Mouse (Mus musculus) c-Kit-positive CD71-negative TER-119-negative erythroid progenitor cells, embryonic 14.5 days (primary cell): ENCODE data around the gene Snap23.

Source experiments
- DNase-seq: peaks from one replicate; pipeline ENCODE4 v3.0.0-alpha.2; 2013; ENCODE audit warnings: low read depth

Snap23 gene

GRCm38 (mm10) chr2:120589759-120590158, 22.3 kb downstream of the Snap23 start:
- no peak for DNase-seq

GRCm38 (mm10) chr2:120592227-120592626, 24.8 kb downstream of the Snap23 start:
- no peak for DNase-seq

- DNase-seq = no peak
Measured at GRCm38 (mm10) chr2:120597734-120598133, 30.3 kb downstream of the Snap23 start.

- no peak for DNase-seq
Measured at GRCm38 (mm10) chr2:120599506-120599905, 32.0 kb downstream of the Snap23 start.

GRCm38 (mm10) chr2:120606021-120606690, 38.7 kb downstream of the Snap23 start:
- no peak for DNase-seq

GRCm38 (mm10) chr2:120608830-120609723, 41.6 kb downstream of the Snap23 start, which contains the start of the genes Haus2 and Lrrc57:
Haus2 (plus strand) TSS chr2:120609383.
Lrrc57 (minus strand) TSS chr2:120609520.
- peak; percentile 85 for DNase-seq

GRCm38 (mm10) chr2:120616279-120617163, 49.0 kb downstream of the Snap23 start:
- DNase-seq = no peak

GRCm38 (mm10) chr2:120619538-120619937, 52.1 kb downstream of the Snap23 start:
- no peak for DNase-seq

- DNase-seq = no peak
Measured at GRCm38 (mm10) chr2:120622920-120623319, 55.4 kb downstream of the Snap23 start.

GRCm38 (mm10) chr2:120628076-120628865, 60.8 kb downstream of the Snap23 start:
- no peak for DNase-seq

GRCm38 (mm10) chr2:120628886-120629735, 61.6 kb downstream of the Snap23 start, which contains the start of gene Stard9:
Stard9 (plus strand) TSS chr2:120629121.
- DNase-seq = peak; percentile 96

- DNase-seq = no peak
Measured at GRCm38 (mm10) chr2:120630246-120630645, 62.8 kb downstream of the Snap23 start.

GRCm38 (mm10) chr2:120630655-120631054, 63.2 kb downstream of the Snap23 start:
- DNase-seq = no peak

- DNase-seq = no peak
Measured at GRCm38 (mm10) chr2:120631521-120631920, 64.0 kb downstream of the Snap23 start.

GRCm38 (mm10) chr2:120631957-120632356, 64.5 kb downstream of the Snap23 start:
- DNase-seq = peak; percentile 38

GRCm38 (mm10) chr2:120640835-120641234, 73.4 kb downstream of the Snap23 start:
- no peak for DNase-seq

GRCm38 (mm10) chr2:120643836-120644235, 76.4 kb downstream of the Snap23 start:
- DNase-seq = no peak

GRCm38 (mm10) chr2:120646777-120647176, 79.3 kb downstream of the Snap23 start:
- DNase-seq = no peak
